In genomic region chr1:34849745-34850342, GRCm38 (mm10) we compare ENCODE assay signal across 8 mouse cellular contexts. TPM values are rescaled to one million over a fixed set of nuclear protein-coding genes. Genes with fewer than 3 reads are reported as not detected.
DNase-seq lines count a peak whose midpoint lies in the region; ATAC-seq and TF ChIP-seq lines count a peak whose summit lies in the region.

Gene Plekhb2 (plus strand): TSS chr1:34849976.

- TF ChIP-seq EP300 in heart, postnatal 0 days (IDR thresholded peaks at IDR 0.05; ENCODE audit: low read depth), result no peak
- TF ChIP-seq EP300 in liver, embryonic 14.5 days (IDR thresholded peaks at IDR 0.05; ENCODE audit: low read depth), result no peak

- peaks cover 21% of the 10 kb centered on the region for H3K27me3 ChIP-seq in E14TG2a.4 (ENCODE audit: insufficient read depth, low read length)
- H3K27me3 ChIP-seq in forebrain, embryonic 13.5 days, result no peaks in the 10 kb centered on the region
- no peaks in the 10 kb centered on the region for H3K27me3 ChIP-seq in heart, postnatal 0 days (ENCODE audit: control insufficient read depth, insufficient read depth, low read length)
- H3K27me3 ChIP-seq in liver, embryonic 14.5 days (ENCODE audit: control insufficient read depth, insufficient read depth, low read length), result no peaks in the 10 kb centered on the region
- H3K27me3 ChIP-seq in stomach, embryonic 15.5 days (replicated peaks), result no peaks in the 10 kb centered on the region

- peak within 1 kb of the TSS; percentile 69 for H3K4me2 ChIP-seq in forebrain, embryonic 13.5 days
- peak within 1 kb of the TSS; percentile 98 for H3K4me2 ChIP-seq in heart, postnatal 0 days (ENCODE audit: low read depth, low read length)
- peak within 1 kb of the TSS; percentile 90 for H3K4me2 ChIP-seq in liver, embryonic 14.5 days (ENCODE audit: low read depth)
- H3K4me2 ChIP-seq in stomach, embryonic 15.5 days, result peak within 1 kb of the TSS; percentile 90

- H3K9ac ChIP-seq in forebrain, embryonic 13.5 days, result peak within 1 kb of the TSS; percentile 91
- peak within 1 kb of the TSS; percentile 91 for H3K9ac ChIP-seq in heart, postnatal 0 days (replicated peaks; ENCODE audit: low read depth, low read length)
- H3K9ac ChIP-seq in liver, embryonic 14.5 days (replicated peaks), result peak within 1 kb of the TSS; percentile 83
- H3K9ac ChIP-seq in stomach, embryonic 15.5 days, result peak within 1 kb of the TSS; percentile 65

- peak within 1 kb of the TSS; percentile 59 for H3K27ac ChIP-seq in forebrain, embryonic 13.5 days
- H3K27ac ChIP-seq in heart, postnatal 0 days (ENCODE audit: low read depth), result peak within 1 kb of the TSS; percentile 86
- no peak within 1 kb of the TSS for H3K27ac ChIP-seq in liver, embryonic 14.5 days
- H3K27ac ChIP-seq in stomach, embryonic 15.5 days, result peak within 1 kb of the TSS; percentile 61; the same call in 1 of the 2 replicates

- peak within 1 kb of the TSS; percentile 79 for H3K4me3 ChIP-seq in E14TG2a.4 (replicated peaks; ENCODE audit: low read length)
- H3K4me3 ChIP-seq in forebrain, embryonic 13.5 days, result peak within 1 kb of the TSS; percentile 78
- peak within 1 kb of the TSS; percentile 92 for H3K4me3 ChIP-seq in heart, postnatal 0 days (ENCODE audit: low read depth, low read length)
- H3K4me3 ChIP-seq in liver, embryonic 14.5 days (ENCODE audit: insufficient read depth in 1 of 2, low read depth in 2 of 2, low read length in 2 of 2), result peak within 1 kb of the TSS; percentile 60 to 66
- peak within 1 kb of the TSS; percentile 69 for H3K4me3 ChIP-seq in stomach, embryonic 15.5 days (replicated peaks)

- WGBS in forebrain, embryonic 13.5 days, result under 1% methylated on average over 36 of the region's 40 CpGs
- WGBS in heart, postnatal 0 days, result under 1% methylated on average over 38 of the region's 40 CpGs
- WGBS in liver, embryonic 14.5 days (ENCODE audit: insufficient replicate concordance), result under 1% methylated on average over 37 of the region's 40 CpGs
- under 1% methylated on average over 36 of the region's 40 CpGs for WGBS in stomach, embryonic 15.5 days

- peak; percentile 77 for DNase-seq in c-Kit-positive CD71-positive TER-119-positive erythroid progenitor cells, embryonic 14.5 days (ENCODE audit: low spot score)
- DNase-seq in heart, postnatal 0 days (ENCODE audit: low spot score), result peak; percentile 75
- DNase-seq in kidney, postnatal 36 days, result peak; percentile 92 to 95
- peak; percentile 54 to 75 (median 56) for DNase-seq in liver, embryonic 14.5 days (ENCODE audit: low read depth in 3 of 3, low spot score in 3 of 3)
- DNase-seq in neural tube, embryonic 10.5 days (ENCODE audit: extremely low spot score, low spot score), result peak; percentile 83

- TF ChIP-seq CTCF in E14TG2a.4 (conservative IDR thresholded peaks at IDR 0.05; ENCODE audit: low read length), result no peak
- TF ChIP-seq CTCF in heart, postnatal 0 days (IDR thresholded peaks at IDR 0.05; ENCODE audit: low read depth), result no peak
- TF ChIP-seq CTCF in liver, embryonic 14.5 days (IDR thresholded peaks at IDR 0.05; ENCODE audit: low read depth), result no peak

- no peaks in the 10 kb centered on the region for H3K36me3 ChIP-seq in E14TG2a.4 (ENCODE audit: insufficient read depth, low read length)
- no peaks in the 10 kb centered on the region for H3K36me3 ChIP-seq in forebrain, embryonic 13.5 days (ENCODE audit: poor library complexity, severe bottlenecking)
- no peaks in the 10 kb centered on the region for H3K36me3 ChIP-seq in heart, postnatal 0 days (replicated peaks; ENCODE audit: control insufficient read depth, insufficient read depth, low read length)
- no peaks in the 10 kb centered on the region for H3K36me3 ChIP-seq in liver, embryonic 14.5 days (replicated peaks; ENCODE audit: control insufficient read depth, insufficient read depth, low read depth)
- H3K36me3 ChIP-seq in stomach, embryonic 15.5 days, result no peaks in the 10 kb centered on the region

- H3K4me1 ChIP-seq in E14TG2a.4 (replicated peaks; ENCODE audit: low read depth, low read length), result peaks cover 38% of the 10 kb centered on the region
- peaks cover 24% of the 10 kb centered on the region for H3K4me1 ChIP-seq in forebrain, embryonic 13.5 days
- peaks cover 4% of the 10 kb centered on the region for H3K4me1 ChIP-seq in heart, postnatal 0 days (ENCODE audit: control insufficient read depth, insufficient read depth)
- H3K4me1 ChIP-seq in liver, embryonic 14.5 days (replicated peaks; ENCODE audit: control insufficient read depth in 2 of 2, insufficient read depth in 2 of 2, low read length in 1 of 2), result peaks cover 0 to 7% of the 10 kb centered on the region in 2 experiments; a peak in 2 of 4 replicates
- no peaks in the 10 kb centered on the region for H3K4me1 ChIP-seq in stomach, embryonic 15.5 days

- peak; percentile 90 for ATAC-seq in forebrain, embryonic 13.5 days
- ATAC-seq in heart, postnatal 0 days (ENCODE audit: insufficient read depth, low read depth), result peak; percentile 85
- peak; percentile 95 for ATAC-seq in liver, embryonic 14.5 days (ENCODE audit: insufficient read depth)
- ATAC-seq in stomach, embryonic 15.5 days (ENCODE audit: insufficient read depth, low FRiP score, low read depth), result peak; percentile 82

- H3K9me3 ChIP-seq in E14TG2a.4 (ENCODE audit: low read length), result 0 out of 2 replicates have a peak, but pooled peaks cover 3% of the 10 kb centered on the region
- no peaks in the 10 kb centered on the region for H3K9me3 ChIP-seq in forebrain, embryonic 13.5 days (replicated peaks)
- no peaks in the 10 kb centered on the region for H3K9me3 ChIP-seq in heart, postnatal 0 days (replicated peaks; ENCODE audit: control insufficient read depth, low read length)
- H3K9me3 ChIP-seq in liver, embryonic 14.5 days (ENCODE audit: control insufficient read depth, low read length), result no peaks in the 10 kb centered on the region
- no peaks in the 10 kb centered on the region for H3K9me3 ChIP-seq in stomach, embryonic 15.5 days

RNA-seq across cellular contexts. Expression of gene Plekhb2, which starts in this region (rescaled TPM):
- 53.1 and 61.6 TPM in 2 replicates for polyA plus RNA-seq in forebrain, embryonic 13.5 days (2015; fragmentation: Nextera tagmentation; extraction: Ambion mirVana)
- total RNA-seq in heart, postnatal 0 days (2014; rRNA removed; ENCODE audit: low replicate concordance), result 78.5 and 79.3 TPM in 2 replicates
- 65.4 and 67.2 TPM in 2 replicates for polyA plus RNA-seq in heart, postnatal 0 days (2015; fragmentation: Nextera tagmentation; extraction: Ambion mirVana)
- 2.9 and 4.0 TPM in 2 replicates for polyA plus RNA-seq in liver, embryonic 14.5 days (2012; rRNA removed)
- 8.0 and 8.1 TPM in 2 replicates for polyA plus RNA-seq in liver, embryonic 14.5 days (2014; fragmentation: Nextera tagmentation; extraction: Ambion mirVana)
- polyA plus RNA-seq in stomach, embryonic 15.5 days (2015; fragmentation: Nextera tagmentation; extraction: Ambion mirVana), result 43.1 and 51.3 TPM in 2 replicates
